Mouse (Mus musculus): ENCODE measurements at regions not wholly inside any gene's neighbourhood (a gene's known extent, or its start where the extent isn't known, plus 50 kb on each side); places are given as distances from the start of the nearest gene placed in this dataset.

GRCm38 (mm10) chr4:56275836-56276235, 464.0 kb upstream of the Gm26657 start:
- Histone ChIP-seq H3K27ac (replicated peaks; ENCODE audit: low read depth, low read length) (no peak overlapping the region), H3K4me3 (replicated peaks; ENCODE audit: low read length) (no peak overlapping the region), H3K4me2 (replicated peaks; ENCODE audit: low read depth, low read length, severe bottlenecking) (no peak overlapping the region), H3K9ac (ENCODE audit: low read depth, low read length, severe bottlenecking) (no peak overlapping the region), H3K9me3 (ENCODE audit: control insufficient read depth, low read length) (no peaks in the 10 kb centered on the region), H3K36me3 (ENCODE audit: control insufficient read depth, insufficient read depth, low read length) (no peaks in the 10 kb centered on the region), H3K4me1 (ENCODE audit: control insufficient read depth, insufficient read depth, low read length) (no peaks in the 10 kb centered on the region), H3K27me3 (ENCODE audit: control insufficient read depth, insufficient read depth, low read length) (no peaks in the 10 kb centered on the region)
- DNase-seq (ENCODE audit: low spot score) (no peak), ATAC-seq (ENCODE audit: low FRiP score, low read depth) (no peak)
- 81% methylated on average over 3 of the region's 3 CpGs for WGBS
- TF ChIP-seq POLR2A (IDR thresholded peaks at IDR 0.05; ENCODE audit: borderline replicate concordance, extremely low read depth, insufficient read depth, insufficient read length): no peak

GRCm38 (mm10) chr4:56271390-56271789, 468.5 kb upstream of the Gm26657 start:
- WGBS: 77% methylated on average over 4 of the region's 4 CpGs
- no peak for TF ChIP-seq POLR2A (IDR thresholded peaks at IDR 0.05; ENCODE audit: borderline replicate concordance, extremely low read depth, insufficient read depth, insufficient read length)
- peak; percentile 41; the same call in 1 of the 2 replicates for ATAC-seq (ENCODE audit: low FRiP score, low read depth)

GRCm38 (mm10) chr4:56264626-56265025, 475.2 kb upstream of the Gm26657 start:
- 51% methylated on average over 4 of the region's 4 CpGs for WGBS
- Histone ChIP-seq H3K36me3 (ENCODE audit: control insufficient read depth, insufficient read depth, low read length) (no peaks in the 10 kb centered on the region), H3K27me3 (ENCODE audit: control insufficient read depth, insufficient read depth, low read length) (no peaks in the 10 kb centered on the region), H3K9ac (ENCODE audit: low read depth, low read length, severe bottlenecking) (no peak overlapping the region), H3K4me3 (replicated peaks; ENCODE audit: low read length) (no peak overlapping the region), H3K4me1 (ENCODE audit: control insufficient read depth, insufficient read depth, low read length) (peaks cover 10% of the 10 kb centered on the region; the same call in 1 of the 2 replicates), H3K27ac (replicated peaks; ENCODE audit: low read depth, low read length) (0 out of 2 replicates have a peak overlapping the region, but pooled peaks have one; percentile 45), H3K4me2 (replicated peaks; ENCODE audit: low read depth, low read length, severe bottlenecking) (no peak overlapping the region), H3K9me3 (ENCODE audit: control insufficient read depth, low read length) (no peaks in the 10 kb centered on the region)
- TF ChIP-seq POLR2A (IDR thresholded peaks at IDR 0.05; ENCODE audit: borderline replicate concordance, extremely low read depth, insufficient read depth, insufficient read length): no peak
- DNase-seq (ENCODE audit: low spot score) (peak; percentile 23), ATAC-seq (ENCODE audit: low FRiP score, low read depth) (no peak)

More at GRCm38 (mm10) chr4:56271390-56271789, 468.5 kb upstream of the Gm26657 start:
- no peak overlapping the region for H3K9ac ChIP-seq (ENCODE audit: low read depth, low read length, severe bottlenecking)
- H3K4me3 ChIP-seq (replicated peaks; ENCODE audit: low read length): no peak overlapping the region
- H3K36me3 ChIP-seq (ENCODE audit: control insufficient read depth, insufficient read depth, low read length): no peaks in the 10 kb centered on the region
- H3K27me3 ChIP-seq (ENCODE audit: control insufficient read depth, insufficient read depth, low read length): no peaks in the 10 kb centered on the region
- H3K27ac ChIP-seq (replicated peaks; ENCODE audit: low read depth, low read length): no peak overlapping the region
- peak; percentile 21 for DNase-seq (ENCODE audit: low spot score)
- H3K9me3 ChIP-seq (ENCODE audit: control insufficient read depth, low read length): no peaks in the 10 kb centered on the region
- H3K4me2 ChIP-seq (replicated peaks; ENCODE audit: low read depth, low read length, severe bottlenecking): no peak overlapping the region
- H3K4me1 ChIP-seq (ENCODE audit: control insufficient read depth, insufficient read depth, low read length): no peaks in the 10 kb centered on the region

GRCm38 (mm10) chr4:56263822-56264221, 476.0 kb upstream of the Gm26657 start:
- Histone ChIP-seq H3K4me2 (replicated peaks; ENCODE audit: low read depth, low read length, severe bottlenecking) (no peak overlapping the region), H3K36me3 (ENCODE audit: control insufficient read depth, insufficient read depth, low read length) (no peaks in the 10 kb centered on the region), H3K27ac (replicated peaks; ENCODE audit: low read depth, low read length) (no peak overlapping the region), H3K4me1 (ENCODE audit: control insufficient read depth, insufficient read depth, low read length) (peaks cover 10% of the 10 kb centered on the region; the same call in 1 of the 2 replicates), H3K4me3 (replicated peaks; ENCODE audit: low read length) (no peak overlapping the region), H3K9me3 (ENCODE audit: control insufficient read depth, low read length) (no peaks in the 10 kb centered on the region), H3K27me3 (ENCODE audit: control insufficient read depth, insufficient read depth, low read length) (no peaks in the 10 kb centered on the region), H3K9ac (ENCODE audit: low read depth, low read length, severe bottlenecking) (no peak overlapping the region)
- TF ChIP-seq POLR2A (IDR thresholded peaks at IDR 0.05; ENCODE audit: borderline replicate concordance, extremely low read depth, insufficient read depth, insufficient read length): no peak
- ATAC-seq (ENCODE audit: low FRiP score, low read depth): peak; percentile 44; the same call in 1 of the 2 replicates
- DNase-seq (ENCODE audit: low spot score): peak; percentile 60

GRCm38 (mm10) chr4:56262589-56262988, 477.3 kb upstream of the Gm26657 start:
- WGBS: 76% methylated on average over 1 of the region's 1 CpGs
- Histone ChIP-seq H3K9me3 (ENCODE audit: control insufficient read depth, low read length) (no peaks in the 10 kb centered on the region), H3K4me2 (replicated peaks; ENCODE audit: low read depth, low read length, severe bottlenecking) (no peak overlapping the region), H3K27ac (replicated peaks; ENCODE audit: low read depth, low read length) (no peak overlapping the region), H3K4me3 (replicated peaks; ENCODE audit: low read length) (no peak overlapping the region), H3K36me3 (ENCODE audit: control insufficient read depth, insufficient read depth, low read length) (no peaks in the 10 kb centered on the region), H3K27me3 (ENCODE audit: control insufficient read depth, insufficient read depth, low read length) (no peaks in the 10 kb centered on the region), H3K9ac (ENCODE audit: low read depth, low read length, severe bottlenecking) (no peak overlapping the region), H3K4me1 (ENCODE audit: control insufficient read depth, insufficient read depth, low read length) (peaks cover 10% of the 10 kb centered on the region; the same call in 1 of the 2 replicates)
- DNase-seq (ENCODE audit: low spot score) (no peak), ATAC-seq (ENCODE audit: low FRiP score, low read depth) (no peak)
- TF ChIP-seq POLR2A (IDR thresholded peaks at IDR 0.05; ENCODE audit: borderline replicate concordance, extremely low read depth, insufficient read depth, insufficient read length): no peak

- Histone ChIP-seq H3K4me2 (replicated peaks; ENCODE audit: low read depth, low read length, severe bottlenecking) (no peak overlapping the region), H3K9me3 (ENCODE audit: control insufficient read depth, low read length) (no peaks in the 10 kb centered on the region), H3K4me3 (replicated peaks; ENCODE audit: low read length) (no peak overlapping the region), H3K9ac (ENCODE audit: low read depth, low read length, severe bottlenecking) (no peak overlapping the region), H3K27me3 (ENCODE audit: control insufficient read depth, insufficient read depth, low read length) (no peaks in the 10 kb centered on the region), H3K27ac (replicated peaks; ENCODE audit: low read depth, low read length) (no peak overlapping the region), H3K36me3 (ENCODE audit: control insufficient read depth, insufficient read depth, low read length) (no peaks in the 10 kb centered on the region), H3K4me1 (ENCODE audit: control insufficient read depth, insufficient read depth, low read length) (peaks cover 10% of the 10 kb centered on the region; the same call in 1 of the 2 replicates)
- ATAC-seq (ENCODE audit: low FRiP score, low read depth) (no peak), DNase-seq (ENCODE audit: low spot score) (no peak)
- no peak for TF ChIP-seq POLR2A (IDR thresholded peaks at IDR 0.05; ENCODE audit: borderline replicate concordance, extremely low read depth, insufficient read depth, insufficient read length)
- 85% methylated on average over 5 of the region's 5 CpGs for WGBS
Observed at GRCm38 (mm10) chr4:56261992-56262391, 477.9 kb upstream of the Gm26657 start.

Data from limb, embryonic 14.5 days (tissue).